9 mouse cellular contexts compared by ENCODE assay signal in the genomic region with DNA sequence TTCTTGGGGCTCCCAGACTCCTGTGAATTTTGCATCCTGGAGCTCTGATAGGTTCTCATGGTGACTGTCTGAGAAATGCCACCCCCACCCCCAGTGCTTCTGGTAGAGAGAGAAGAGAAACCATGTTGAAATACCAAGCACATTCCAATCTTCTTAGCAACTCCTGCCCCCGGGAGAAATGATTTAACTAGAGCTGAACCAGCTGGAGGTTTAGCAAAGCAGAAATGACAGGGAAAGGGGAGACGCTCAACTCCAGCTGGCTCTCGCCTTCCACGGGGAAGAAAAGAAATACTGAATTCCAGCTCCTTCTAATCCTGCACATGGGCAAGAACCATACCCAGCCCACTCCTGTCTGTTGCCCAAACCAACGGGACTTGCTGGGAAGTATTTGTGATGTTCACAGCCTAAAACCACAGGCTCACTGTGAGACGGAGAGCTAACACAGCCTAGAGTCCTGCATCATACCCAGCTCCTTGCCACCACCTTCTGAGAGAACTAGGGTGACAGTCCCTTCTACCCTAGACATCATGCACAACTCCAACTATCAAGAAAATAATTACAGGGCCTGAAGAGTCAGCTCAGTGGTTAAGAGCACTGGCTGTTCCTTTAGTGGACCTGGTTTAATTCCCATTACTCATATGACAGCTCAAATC. TPM values are rescaled to one million over a fixed set of nuclear protein-coding genes. Genes with fewer than 3 reads are reported as not detected.
A peak's percentile ranks its signal among the peaks of the same experiment; 100 is the strongest.
DNase-seq lines count a peak whose midpoint lies in the region; ATAC-seq lines count a peak whose summit lies in the region.
"Had no signal": no experiment of that assay in that cellular context is flagged by ENCODE, and none has a peak within 500 bp of the region (broad histone marks: within the 10 kb centered on the region; RNA-seq: fewer than 3 reads in every experiment).

No protein-coding gene starts in this region.

- WGBS in embryonic facial prominence, embryonic 13.5 days = 2% methylated on average over 6 of the region's 6 CpGs
- WGBS in stomach, embryonic 14.5 days = 14% methylated on average over 6 of the region's 6 CpGs

- H3K27me3 ChIP-seq in embryonic facial prominence, embryonic 13.5 days = no peaks in the 10 kb centered on the region
- no peaks in the 10 kb centered on the region for H3K27me3 ChIP-seq in stomach, embryonic 14.5 days (ENCODE audit: control insufficient read depth, insufficient read depth, low read length)

- ATAC-seq in embryonic facial prominence, embryonic 13.5 days (ENCODE audit: insufficient number of reproducible peaks, insufficient read depth, low FRiP score, low TSS enrichment, low read depth) = 0 out of 2 replicates have a peak, but pooled peaks have one; percentile 32
- peak; percentile 62; the same call in 1 of the 2 replicates for ATAC-seq in stomach, embryonic 14.5 days (ENCODE audit: insufficient number of reproducible peaks, insufficient read depth, low FRiP score, low read depth)

- peak overlapping the region; percentile 86 for H3K27ac ChIP-seq in embryonic facial prominence, embryonic 13.5 days
- H3K27ac ChIP-seq in stomach, embryonic 14.5 days (ENCODE audit: low read length) = peak overlapping the region; percentile 94

- peak overlapping the region; percentile 5; the same call in 1 of the 2 replicates for H3K4me3 ChIP-seq in embryonic facial prominence, embryonic 13.5 days
- no peak overlapping the region for H3K4me3 ChIP-seq in stomach, embryonic 14.5 days (ENCODE audit: low read depth, low read length)
- H3K4me3 ChIP-seq: erythroblast, embryonic 14.5 days had no signal

- no peaks in the 10 kb centered on the region for H3K9me3 ChIP-seq in embryonic facial prominence, embryonic 13.5 days
- no peaks in the 10 kb centered on the region for H3K9me3 ChIP-seq in stomach, embryonic 14.5 days (ENCODE audit: control insufficient read depth, low read depth, low read length)

- intact Hi-C loops in heart, postnatal 14 days (cut with DNase I) = loop anchor here (5.0 kb wide), 1 partner anchor 196 kb away; no protein-coding TSS in a partner anchor

- peak; percentile 36 to 82 for DNase-seq in adrenal gland, adult (ENCODE audit: inconsistent age in 2 of 2, low spot score in 1 of 2)
- no peak for DNase-seq in adrenal gland, postnatal 4 days (ENCODE audit: low spot score in 2 of 2)
- peak; percentile 34 to 49 for DNase-seq in heart, postnatal 14 days
- DNase-seq in left cerebral cortex, adult 18-20 months (ENCODE audit: low spot score in 2 of 2) = peak; percentile 56 to 75
- peak; percentile 58 for DNase-seq in lung, postnatal 25 days (ENCODE audit: low spot score)
- no peak for DNase-seq in thymus, postnatal 0 days (ENCODE audit: low spot score)

- peak overlapping the region; percentile 46 for H3K4me2 ChIP-seq in embryonic facial prominence, embryonic 13.5 days
- H3K4me2 ChIP-seq in stomach, embryonic 14.5 days (replicated peaks; ENCODE audit: low read depth, low read length) = peak overlapping the region; percentile 35

- H3K36me3 ChIP-seq in embryonic facial prominence, embryonic 13.5 days = no peaks in the 10 kb centered on the region
- H3K36me3 ChIP-seq in stomach, embryonic 14.5 days (ENCODE audit: control insufficient read depth, insufficient read depth, low read length) = no peaks in the 10 kb centered on the region

- H3K9ac ChIP-seq in embryonic facial prominence, embryonic 13.5 days = peak overlapping the region; percentile 44; the same call in 1 of the 2 replicates
- H3K9ac ChIP-seq in stomach, embryonic 14.5 days (replicated peaks; ENCODE audit: low read depth, low read length) = no peak overlapping the region

- peaks cover 25% of the 10 kb centered on the region for H3K4me1 ChIP-seq in embryonic facial prominence, embryonic 13.5 days
- H3K4me1 ChIP-seq in stomach, embryonic 14.5 days (ENCODE audit: control insufficient read depth, insufficient read depth, low read length) = peaks cover 20% of the 10 kb centered on the region; the same call in 1 of the 2 replicates

RNA-seq across cellular contexts. Expression of a gene that starts 15.7 kb away (rescaled TPM):
- total RNA-seq in adrenal gland, postnatal 4 days (2021) = 10 to 100 TPM; 66.2 to 74.8 TPM
- polyA plus RNA-seq in embryonic facial prominence, embryonic 13.5 days (2015; fragmentation: Nextera tagmentation; extraction: Ambion mirVana) = 44.5 and 44.9 TPM in 2 replicates
- 100 to 1,000 TPM; 147 to 154 TPM for total RNA-seq in heart, postnatal 14 days (2021)
- 10 to 100 TPM; 10.7 to 10.8 TPM for total RNA-seq in left cerebral cortex, adult 18-20 months (2021)
- polyA plus RNA-seq in stomach, embryonic 14.5 days (2014; fragmentation: Nextera tagmentation; extraction: Ambion mirVana) = 31.6 and 36.2 TPM in 2 replicates
- polyA plus RNA-seq in thymus, postnatal 0 days (2015; fragmentation: Nextera tagmentation; extraction: Ambion mirVana) = 1.2 and 3.2 TPM in 2 replicates
- polyA plus RNA-seq: erythroblast, embryonic 14.5 days had no signal

Comparison
In these comparisons a context has a peak if more than half of its experiments do, and no peak if none do; other contexts are left out.
1. DNase-seq: peak in adrenal gland, adult (2 of 2), heart, postnatal 14 days (2 of 2), left cerebral cortex, adult 18-20 months (2 of 2) and lung, postnatal 25 days (single experiment); none in adrenal gland, postnatal 4 days (0 of 2) and thymus, postnatal 0 days (single experiment).
2. RNA of a gene that starts 15.7 kb away (total RNA-seq): 147 to 154 TPM in heart, postnatal 14 days and 66.2 to 74.8 TPM in adrenal gland, postnatal 4 days; 10.7 to 10.8 TPM in left cerebral cortex, adult 18-20 months; every median in the first group is over 4 times any median in the second.